Mouse (Mus musculus): ENCODE measurements around the gene Rps6kb2.

DNA sequence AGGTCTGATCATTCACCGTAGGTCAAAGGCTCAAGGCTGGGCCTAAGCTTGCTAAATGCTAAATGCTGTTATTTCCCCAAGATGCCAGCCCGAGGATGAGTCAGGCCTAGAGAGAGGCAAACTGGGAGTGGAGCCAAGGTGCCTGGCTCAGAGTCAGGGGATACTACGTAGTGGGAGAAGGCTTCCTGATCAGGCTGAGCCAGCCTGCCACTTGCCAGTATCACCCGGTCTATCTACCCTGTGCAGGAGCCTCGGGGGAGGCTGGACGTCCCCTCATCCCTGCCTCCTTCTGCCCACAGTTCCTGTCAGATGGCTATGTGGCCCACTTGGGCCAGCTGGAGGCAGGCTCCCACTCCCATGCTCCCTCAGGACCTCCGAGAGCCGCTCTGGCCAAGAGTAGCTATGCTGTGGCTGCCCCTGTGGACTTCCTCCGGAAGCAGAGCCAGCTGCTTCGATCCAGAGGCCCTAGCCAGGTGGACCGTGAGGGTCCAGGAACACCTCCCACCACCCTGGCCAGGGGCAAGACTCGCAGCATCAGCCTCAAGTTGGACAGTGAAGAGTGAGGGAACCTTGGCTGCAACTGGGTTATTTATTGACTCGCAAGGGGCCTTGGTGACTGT lies 49.9 kb downstream of the Rps6kb2 start:
- no peak for TF ChIP-seq CTCF (IDR thresholded peaks at IDR 0.05; ENCODE audit: low read depth)
- TF ChIP-seq EP300 (IDR thresholded peaks at IDR 0.05; ENCODE audit: low read depth), result no peak
